Mouse (Mus musculus): ENCODE data around the gene Dok3.
A peak's percentile ranks its signal among the peaks of the same experiment; 100 is the strongest.

Gene Dok3

DNA sequence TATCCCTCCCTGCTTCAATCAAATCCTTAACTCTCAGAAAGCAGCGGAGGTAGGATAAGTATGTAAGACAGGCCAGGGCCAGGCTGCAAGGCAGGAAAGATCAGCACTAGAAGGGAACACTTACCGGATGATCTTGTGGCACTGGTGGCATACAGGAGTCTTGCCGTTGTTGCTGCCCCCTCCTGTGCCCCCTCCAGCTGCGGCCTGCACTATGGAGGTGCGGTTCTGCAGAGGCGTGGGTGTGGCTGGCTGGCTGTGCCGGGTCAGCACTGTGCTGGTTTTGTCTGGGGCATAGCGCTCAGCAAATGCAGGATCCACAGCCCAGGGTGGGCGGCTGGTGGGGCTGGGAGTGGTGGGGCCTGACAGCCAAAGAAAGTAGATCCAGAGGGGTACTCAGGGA is 23.3 kb downstream of the Dok3 start:
- no peak for DNase-seq

DNA sequence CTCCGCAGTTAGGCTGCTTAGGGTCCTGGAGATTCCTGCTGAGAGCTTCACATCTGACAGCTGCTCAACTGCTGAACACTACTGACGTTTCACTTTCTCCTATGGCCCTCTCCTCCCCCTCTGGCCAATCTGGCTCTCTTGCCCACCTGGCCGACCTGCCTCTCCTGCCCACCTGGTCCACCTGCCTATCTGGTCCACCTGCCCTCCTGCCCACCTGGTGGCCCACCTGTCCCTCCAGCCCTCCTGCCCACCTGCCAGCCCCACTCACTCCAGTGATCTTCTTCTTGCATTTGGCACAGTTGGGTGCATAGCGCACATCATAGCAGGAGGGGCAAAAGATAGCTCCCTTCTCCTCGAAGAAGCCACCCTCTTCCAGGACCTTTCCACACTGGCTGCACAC is 24.7 kb downstream of the Dok3 start:
- DNase-seq, result no peak

DNA sequence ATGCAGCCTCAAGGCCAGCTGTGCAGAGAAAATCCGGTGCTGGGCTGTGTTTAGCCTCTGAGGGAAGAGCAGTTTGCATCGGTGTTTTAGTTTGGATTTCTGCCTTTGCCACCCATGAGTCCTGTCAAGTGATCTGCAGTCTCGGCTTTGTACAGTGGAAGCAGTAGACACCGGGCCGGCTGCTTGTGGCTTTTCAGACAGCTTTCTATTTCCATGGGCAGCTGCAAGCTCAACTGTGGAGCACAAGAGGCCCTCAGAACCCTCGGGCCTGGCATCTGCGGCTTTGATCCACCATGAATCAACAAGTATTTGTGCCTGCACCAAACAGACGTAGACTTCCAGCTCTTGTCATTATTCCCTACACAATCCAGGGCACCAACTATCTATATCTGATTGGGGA is 26.7 kb downstream of the Dok3 start:
- DNase-seq, result no peak

GRCm38 (mm10) chr13:55500575-55500974 is 28.5 kb downstream of the Dok3 start:
- DNase-seq, result no peak

GRCm38 (mm10) chr13:55498906-55499305 is 30.2 kb downstream of the Dok3 start:
- no peak for DNase-seq

DNA sequence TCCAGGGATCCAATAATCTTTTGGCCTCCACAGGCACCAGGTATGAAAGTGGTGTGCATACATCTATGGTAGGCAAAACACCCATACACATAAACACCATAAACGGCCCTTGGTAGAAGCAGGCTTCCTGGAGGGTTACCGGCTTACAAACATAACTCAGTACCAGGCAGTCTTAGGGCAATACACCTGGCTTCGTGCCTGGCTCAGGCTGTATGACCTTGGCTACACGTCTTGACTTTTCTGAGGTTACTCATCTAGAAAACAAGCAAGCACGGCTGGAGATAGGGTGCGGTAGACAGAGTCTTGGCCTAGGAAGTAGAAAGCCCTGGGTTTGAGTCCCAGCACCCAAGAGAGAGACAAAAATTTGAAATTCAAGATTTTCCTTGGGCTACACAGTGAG is 32.4 kb downstream of the Dok3 start:
- no peak for DNase-seq

- no peak for DNase-seq
Measured at GRCm38 (mm10) chr13:55495702-55496101, 33.4 kb downstream of the Dok3 start.

DNA sequence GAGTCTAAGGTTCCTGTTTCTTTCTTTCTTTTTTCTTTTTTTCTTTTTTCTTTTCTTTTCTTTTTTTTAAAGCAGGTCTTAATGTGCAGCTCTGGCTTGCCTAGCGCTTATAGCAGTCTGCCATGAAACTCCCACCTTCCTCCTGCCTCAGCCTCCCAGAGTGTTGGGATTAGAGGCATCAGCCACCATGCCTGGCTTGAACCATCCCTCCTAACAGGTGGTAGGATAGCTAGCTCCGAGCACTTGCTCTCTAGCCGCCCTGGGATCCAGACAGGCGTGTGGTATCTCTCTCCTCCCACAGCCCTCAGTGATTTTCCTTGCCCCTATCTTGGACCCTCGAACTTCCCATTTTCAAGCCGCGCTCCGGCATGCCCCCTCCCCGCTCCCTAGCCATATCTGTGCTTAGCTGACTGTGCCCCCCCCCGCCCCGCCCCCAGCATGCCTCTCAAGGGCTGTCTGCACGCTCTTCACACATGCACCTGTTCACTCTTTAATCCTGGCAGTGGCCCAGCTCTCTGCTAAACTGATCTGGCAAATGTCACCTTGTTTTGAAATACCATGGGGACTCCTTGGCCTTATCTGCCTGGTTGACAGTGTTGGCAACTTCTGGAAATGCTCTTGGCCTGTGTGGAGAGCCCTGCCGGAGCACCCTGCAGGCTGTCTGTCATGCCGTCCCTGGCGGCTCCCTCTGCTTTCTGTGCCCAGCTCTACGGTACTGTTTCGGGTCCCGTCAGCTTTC is 34.0 kb downstream of the Dok3 start:
- DNase-seq, result peak; percentile 40

DNA sequence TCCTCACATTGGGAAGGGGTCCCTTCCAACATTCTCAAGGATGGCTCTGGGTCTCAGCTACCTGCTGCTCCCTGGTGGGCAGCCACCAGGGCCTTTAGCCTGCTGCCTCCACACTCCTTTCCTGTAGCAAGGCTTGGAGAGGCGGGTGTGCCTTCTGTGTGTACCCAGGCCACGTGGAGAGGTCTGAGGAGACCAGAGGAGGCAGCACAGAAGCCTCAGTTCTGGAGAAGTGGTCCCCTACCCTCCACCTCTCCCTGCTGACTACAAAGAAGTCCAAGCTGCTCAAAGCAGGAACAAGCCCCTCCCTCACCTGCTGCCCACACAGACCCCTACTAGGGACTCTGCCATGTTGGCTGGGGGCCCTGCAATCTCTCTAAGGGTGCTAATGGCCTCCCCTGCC is 34.8 kb downstream of the Dok3 start:
- peak; percentile 6 for DNase-seq

- DNase-seq, result peak; percentile 85
Measured at GRCm38 (mm10) chr13:55487578-55488498, 41.3 kb downstream of the Dok3 start, which contains the start of gene Dbn1. TSS of gene Dbn1 (minus strand) at chr13:55488111.

DNA sequence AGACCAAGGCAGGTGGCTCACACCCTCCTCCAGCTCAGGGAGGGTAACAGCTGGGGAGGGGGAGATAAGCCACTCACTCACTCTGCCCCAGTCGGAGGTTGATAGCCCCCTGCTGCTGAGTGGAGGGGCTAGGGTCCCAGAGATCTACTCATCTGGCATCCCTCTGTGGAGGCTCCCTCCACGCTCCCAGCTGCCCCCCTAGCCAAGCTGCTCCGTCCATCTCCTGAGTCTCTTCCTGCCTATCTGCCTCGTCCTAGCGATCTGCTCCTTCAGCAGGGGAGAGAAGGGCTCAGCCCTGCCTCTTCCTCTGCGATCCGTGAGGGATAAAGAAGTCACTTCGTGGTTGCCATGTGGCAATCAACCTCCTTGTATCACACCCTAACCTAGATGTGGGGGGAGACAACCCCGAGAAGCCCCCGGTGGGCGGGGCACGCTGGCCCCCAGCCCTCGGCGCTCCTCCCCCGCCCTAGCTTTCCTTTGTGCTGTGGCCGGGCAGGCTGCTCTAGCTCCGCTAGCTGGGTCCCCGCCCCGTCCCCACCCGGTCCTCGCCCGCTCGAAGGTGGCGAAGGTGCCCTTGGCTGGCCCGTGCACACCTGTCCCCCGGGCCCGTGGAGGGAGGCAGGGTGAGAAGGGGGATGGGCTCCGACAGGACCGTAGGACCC is 42.0 kb downstream of the Dok3 start:
- DNase-seq, result peak; percentile 73

GRCm38 (mm10) chr13:55486029-55486794 is 42.9 kb downstream of the Dok3 start:
- DNase-seq, result peak; percentile 61

DNA sequence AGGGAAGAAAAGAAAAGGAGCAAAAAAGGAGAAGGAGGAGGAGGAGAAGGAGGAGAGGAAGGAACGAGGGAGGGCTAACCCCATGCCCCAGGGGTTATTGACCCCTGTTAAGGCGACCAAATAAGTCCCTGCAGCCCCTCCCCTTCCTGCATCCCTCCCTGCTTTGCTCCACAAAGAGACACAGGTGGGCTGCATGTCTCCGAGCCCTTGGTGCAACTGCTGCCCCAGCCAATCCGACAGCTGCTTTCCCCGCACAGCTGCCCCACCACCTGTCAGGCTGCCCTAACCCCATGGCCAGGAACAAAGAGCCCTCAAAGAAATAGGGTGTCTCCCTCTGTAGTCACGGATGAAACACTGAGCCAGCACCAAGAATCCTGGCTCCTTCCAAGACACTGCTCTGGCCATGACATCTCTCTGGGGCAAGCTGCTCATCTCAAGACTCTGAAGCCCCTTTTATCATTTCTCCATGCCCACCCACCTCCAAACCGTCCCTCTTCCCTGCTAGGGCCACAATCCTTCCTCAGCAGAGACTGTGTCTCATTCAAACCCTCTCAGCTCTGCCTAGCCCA is 44.5 kb downstream of the Dok3 start:
- peak; percentile 11 for DNase-seq

DNA sequence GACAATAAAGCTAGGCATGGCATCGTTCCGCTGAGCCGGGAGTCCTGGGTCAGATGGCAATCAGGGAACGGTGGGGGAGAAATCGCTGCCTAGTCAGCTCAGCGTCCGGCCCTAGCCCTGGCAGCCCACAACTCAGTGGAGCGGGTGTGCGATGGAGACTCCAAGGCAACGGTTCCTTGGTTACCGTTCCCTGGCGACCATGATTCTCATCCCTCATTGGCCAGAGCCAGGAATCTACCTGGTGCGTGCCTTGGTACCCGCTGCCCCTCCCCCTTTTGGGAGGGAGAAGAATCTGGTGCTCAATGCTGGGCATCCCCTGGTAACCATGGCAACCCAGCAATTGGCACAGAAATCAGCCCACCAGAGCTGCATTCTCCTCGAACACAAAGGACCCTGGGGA is 45.5 kb downstream of the Dok3 start:
- DNase-seq, result peak; percentile 45

DNA sequence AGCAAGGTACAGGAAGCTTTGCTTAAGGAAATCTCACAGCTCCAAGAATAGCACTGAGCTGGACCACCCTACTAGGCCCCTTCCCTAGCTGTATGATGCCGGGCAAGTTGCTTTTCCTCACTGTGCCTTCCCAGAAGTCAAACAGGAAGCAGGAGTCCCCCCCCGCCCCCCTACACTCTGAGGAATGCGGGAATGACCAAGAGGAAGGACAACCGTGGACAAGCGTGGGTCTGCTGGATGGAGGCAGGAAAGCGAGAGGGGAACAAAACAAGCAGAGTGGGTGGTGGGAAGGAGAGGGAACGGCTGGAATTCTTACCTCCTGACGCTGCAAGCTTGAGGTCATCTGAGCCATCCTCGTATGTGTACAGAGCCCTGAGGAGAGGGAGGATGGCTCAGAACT is 46.0 kb downstream of the Dok3 start:
- DNase-seq, result peak; percentile 32

- DNase-seq, result peak; percentile 60
Measured at GRCm38 (mm10) chr13:55482542-55482941, 46.6 kb downstream of the Dok3 start.

DNA sequence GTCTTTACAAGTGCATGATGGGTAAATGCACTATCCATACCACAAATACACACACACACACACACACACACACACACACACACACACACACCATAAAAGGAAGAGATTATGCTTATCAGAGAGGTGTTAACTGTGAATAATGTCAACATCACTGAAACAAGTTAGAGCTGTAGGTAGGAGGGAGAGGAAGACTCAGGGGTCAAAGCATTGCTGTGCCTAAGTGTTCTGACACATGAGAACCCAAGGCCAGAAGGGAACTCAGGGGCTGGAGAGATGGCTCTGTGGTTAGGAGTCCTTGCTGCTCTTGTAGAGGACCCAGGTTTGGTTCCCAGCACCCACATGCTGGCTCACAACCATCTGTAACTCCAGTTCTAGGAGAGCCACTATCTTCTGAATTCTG is 49.2 kb downstream of the Dok3 start:
- DNase-seq, result no peak

- peak; percentile 33 for DNase-seq
Measured at GRCm38 (mm10) chr13:55479008-55479407, 50.1 kb downstream of the Dok3 start.

DNA sequence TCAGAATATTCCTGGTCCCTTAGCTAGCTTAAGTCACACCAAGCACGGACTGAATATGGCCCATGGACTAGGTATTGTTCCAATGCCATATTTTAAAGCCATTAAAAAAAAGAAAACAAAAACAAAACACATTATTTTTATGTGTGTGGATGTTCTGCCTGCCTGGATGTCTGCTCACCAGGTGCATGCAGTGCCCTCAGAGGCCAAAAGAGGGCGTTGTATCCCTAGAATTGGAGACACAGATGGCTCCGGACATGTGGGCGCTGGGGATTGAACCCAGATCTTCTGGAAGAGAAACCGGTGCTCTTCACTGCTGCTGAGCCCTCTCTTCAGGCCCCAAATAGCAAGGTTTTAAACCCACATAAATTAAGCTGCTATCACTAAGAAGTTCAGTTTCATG is 51.1 kb downstream of the Dok3 start:
- peak; percentile 62 for DNase-seq

GRCm38 (mm10) chr13:55477492-55477891 is 51.6 kb downstream of the Dok3 start:
- no peak for DNase-seq

DNA sequence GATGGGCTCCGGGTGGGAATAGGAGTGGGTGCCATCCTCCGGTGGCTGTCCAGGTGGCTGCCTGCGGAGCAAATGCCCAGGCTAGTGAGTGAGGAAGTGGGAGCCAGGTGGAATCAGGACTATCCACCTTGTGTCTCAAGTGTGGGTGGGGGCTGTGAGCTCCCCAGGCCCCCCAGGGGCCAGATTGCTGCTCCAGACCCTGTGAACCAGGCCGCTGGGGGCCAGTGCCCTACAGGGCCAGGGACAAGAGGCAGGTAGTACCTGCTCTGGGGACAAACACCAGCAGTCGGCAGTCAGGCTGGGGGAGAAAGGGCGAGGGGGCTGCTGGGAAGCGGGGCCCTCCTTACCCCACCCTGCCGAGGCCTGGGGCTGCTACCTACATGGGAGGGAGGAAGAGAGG is 52.8 kb downstream of the Dok3 start:
- DNase-seq, result peak; percentile 9

DNA sequence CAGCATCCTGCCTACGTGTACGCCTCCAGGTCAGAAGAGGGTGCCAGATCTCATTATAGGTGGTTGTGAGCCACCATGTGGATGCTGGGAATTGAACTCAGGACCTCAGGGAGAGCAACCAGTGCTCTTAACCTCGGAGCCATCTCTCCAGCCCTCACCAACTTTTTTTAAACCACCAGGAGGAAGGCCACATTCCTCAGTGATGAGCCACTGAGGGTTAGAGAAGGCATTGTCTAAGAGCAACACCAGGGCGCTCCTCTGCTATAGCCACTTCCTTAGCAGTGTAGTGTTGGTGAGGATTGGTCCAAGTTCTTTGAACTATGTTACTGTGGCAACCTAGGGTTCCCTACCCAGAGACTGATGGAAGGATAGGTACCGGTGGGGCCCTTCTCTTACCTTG is 53.3 kb downstream of the Dok3 start:
- DNase-seq, result no peak
